In the genomic region with DNA sequence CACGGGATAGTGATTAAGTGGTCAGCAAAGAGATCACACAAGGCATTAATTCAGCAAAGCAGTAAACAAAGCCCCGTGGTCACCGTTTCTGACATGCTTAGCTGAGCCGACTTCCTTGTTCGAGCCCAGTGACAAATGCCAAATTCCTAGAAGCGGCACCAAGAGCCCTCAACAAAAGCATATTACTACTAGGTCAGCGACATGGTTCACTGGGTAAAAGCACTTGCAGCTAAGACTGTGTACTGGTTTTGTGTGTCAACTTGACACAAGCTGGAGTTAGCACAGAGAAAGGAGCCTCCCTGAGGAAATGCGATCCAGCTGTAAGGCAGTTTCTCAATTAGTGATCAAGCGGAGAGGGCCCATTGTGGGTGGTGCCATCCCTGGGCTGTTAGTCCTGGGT, we compare ENCODE assay signal across 29 mouse cellular contexts. TPM values are rescaled to one million over a fixed set of nuclear protein-coding genes. Genes with fewer than 3 reads are reported as not detected.
DNase-seq lines count a peak whose midpoint lies in the region; ATAC-seq and TF ChIP-seq lines count a peak whose summit lies in the region.
"Had no signal": no experiment of that assay in that cellular context is flagged by ENCODE, and none has a peak within 500 bp of the region (broad histone marks: within the 10 kb centered on the region; RNA-seq: fewer than 3 reads in every experiment).

No protein-coding gene starts in this region.

- no peak for TF ChIP-seq EP300 in lung, postnatal 0 days (IDR thresholded peaks at IDR 0.05)

- peaks cover 40% of the 10 kb centered on the region for H3K27me3 ChIP-seq in hindbrain, embryonic 10.5 days (ENCODE audit: insufficient read depth, poor library complexity, severe bottlenecking)
- H3K27me3 ChIP-seq in hindbrain, embryonic 11.5 days (ENCODE audit: control insufficient read depth, insufficient read depth, low read length) = no peaks in the 10 kb centered on the region
- no peaks in the 10 kb centered on the region for H3K27me3 ChIP-seq in kidney, embryonic 16.5 days (ENCODE audit: insufficient read depth, low read length)
- no peaks in the 10 kb centered on the region for H3K27me3 ChIP-seq in lung, postnatal 0 days (replicated peaks; ENCODE audit: insufficient read depth, low read length)
- H3K27me3 ChIP-seq: embryonic facial prominence, embryonic 12.5 days; limb, embryonic 12.5 days; liver, embryonic 15.5 days; neural tube, embryonic 15.5 days had no signal

- no peak overlapping the region for H3K4me3 ChIP-seq in hindbrain, embryonic 10.5 days
- no peak overlapping the region for H3K4me3 ChIP-seq in hindbrain, embryonic 11.5 days (ENCODE audit: low read depth, low read length)
- H3K4me3 ChIP-seq in kidney, embryonic 16.5 days (ENCODE audit: low read length) = no peak overlapping the region
- no peak overlapping the region for H3K4me3 ChIP-seq in lung, postnatal 0 days (ENCODE audit: low read depth, low read length)
- H3K4me3 ChIP-seq: embryonic facial prominence, embryonic 12.5 days; hindbrain, embryonic 12.5 days; limb, embryonic 12.5 days; liver, embryonic 15.5 days; midbrain, embryonic 13.5 days; neural tube, embryonic 15.5 days had no signal

- H3K4me1 ChIP-seq in hindbrain, embryonic 10.5 days (replicated peaks) = peaks cover 57% of the 10 kb centered on the region
- peaks cover 7% of the 10 kb centered on the region for H3K4me1 ChIP-seq in hindbrain, embryonic 11.5 days (replicated peaks; ENCODE audit: control insufficient read depth, insufficient read depth, low read length)
- peaks cover 30% of the 10 kb centered on the region for H3K4me1 ChIP-seq in kidney, embryonic 16.5 days (ENCODE audit: insufficient read depth, low read length)
- no peaks in the 10 kb centered on the region for H3K4me1 ChIP-seq in lung, postnatal 0 days (ENCODE audit: insufficient read depth, low read depth, low read length)

- no peak for ATAC-seq in hindbrain, embryonic 11.5 days (ENCODE audit: low FRiP score)
- ATAC-seq in kidney, embryonic 16.5 days (ENCODE audit: low FRiP score, low TSS enrichment) = peak; percentile 65; the same call in 1 of the 2 replicates
- no peak for ATAC-seq in lung, postnatal 0 days
- ATAC-seq: activated CD4-positive, CD25-positive, alpha-beta regulatory T cell, adult 4 months; forebrain, embryonic 14.5 days; intestine, postnatal 0 days; midbrain, embryonic 13.5 days had no signal

- DNase-seq in hindbrain, embryonic 10.5 days (ENCODE audit: low spot score) = peak; percentile 26
- DNase-seq in hindbrain, embryonic 11.5 days (ENCODE audit: low spot score) = no peak
- DNase-seq in kidney, adult 11 months = no peak
- peak; percentile 93 for DNase-seq in Muller cell, postnatal 12 days (ENCODE audit: inconsistent ontology term)
- DNase-seq in adipocyte (ENCODE audit: low spot score) = peak; percentile 28
- DNase-seq in lung, postnatal 0 days (ENCODE audit: low spot score) = no peak
- DNase-seq: adrenal gland, adult 8-10 months; B cell, adult 2 months; cerebellum, adult 11 months; cerebellum, adult 9-10 months; cerebellum, postnatal 36 days; gastrocnemius, postnatal 14 days; heart, postnatal 14 days; lung, embryonic 14.5 days; lung, postnatal 36 days; right cerebral cortex, adult 18-20 months; spleen, adult 18-20 months; thymus, adult 18-20 months; thymus, postnatal 25 days had no signal

- TF ChIP-seq CTCF in lung, postnatal 0 days (IDR thresholded peaks at IDR 0.05) = no peak

- no peak overlapping the region for H3K4me2 ChIP-seq in hindbrain, embryonic 11.5 days (replicated peaks; ENCODE audit: low read depth, low read length)
- H3K4me2 ChIP-seq in kidney, embryonic 16.5 days (replicated peaks; ENCODE audit: low read depth, low read length) = no peak overlapping the region
- H3K4me2 ChIP-seq in lung, postnatal 0 days (replicated peaks; ENCODE audit: low read depth, low read length) = no peak overlapping the region
- H3K4me2 ChIP-seq: embryonic facial prominence, embryonic 12.5 days; hindbrain, embryonic 12.5 days; limb, embryonic 12.5 days; liver, embryonic 15.5 days; lung, embryonic 14.5 days; midbrain, embryonic 13.5 days; neural tube, embryonic 15.5 days had no signal

- WGBS in hindbrain, embryonic 10.5 days = 22% methylated on average over 9 of the region's 9 CpGs
- WGBS in hindbrain, embryonic 11.5 days = 20% methylated on average over 9 of the region's 9 CpGs
- WGBS in kidney, embryonic 16.5 days = 29% methylated on average over 9 of the region's 9 CpGs
- 49% methylated on average over 9 of the region's 9 CpGs for WGBS in lung, postnatal 0 days

- H3K36me3 ChIP-seq in hindbrain, embryonic 10.5 days = no peaks in the 10 kb centered on the region
- H3K36me3 ChIP-seq in hindbrain, embryonic 11.5 days (ENCODE audit: control insufficient read depth, insufficient read depth, low read length) = no peaks in the 10 kb centered on the region
- no peaks in the 10 kb centered on the region for H3K36me3 ChIP-seq in kidney, embryonic 16.5 days (ENCODE audit: insufficient read depth, low read length)
- no peaks in the 10 kb centered on the region for H3K36me3 ChIP-seq in lung, postnatal 0 days (ENCODE audit: insufficient read depth, low read length)
- H3K36me3 ChIP-seq: embryonic facial prominence, embryonic 12.5 days; hindbrain, embryonic 12.5 days; limb, embryonic 12.5 days; liver, embryonic 15.5 days; midbrain, embryonic 13.5 days; neural tube, embryonic 15.5 days had no signal

- H3K9ac ChIP-seq in hindbrain, embryonic 11.5 days (ENCODE audit: low read depth, low read length) = no peak overlapping the region
- no peak overlapping the region for H3K9ac ChIP-seq in kidney, embryonic 16.5 days (replicated peaks; ENCODE audit: low read length)
- H3K9ac ChIP-seq in lung, postnatal 0 days (replicated peaks; ENCODE audit: low read depth) = no peak overlapping the region
- H3K9ac ChIP-seq: embryonic facial prominence, embryonic 12.5 days; hindbrain, embryonic 12.5 days; limb, embryonic 12.5 days; liver, embryonic 15.5 days; lung, embryonic 14.5 days; midbrain, embryonic 13.5 days; neural tube, embryonic 15.5 days had no signal

- no peak overlapping the region for H3K27ac ChIP-seq in hindbrain, embryonic 10.5 days
- H3K27ac ChIP-seq in hindbrain, embryonic 11.5 days (ENCODE audit: low read depth, low read length) = no peak overlapping the region
- peak overlapping the region; percentile 71 for H3K27ac ChIP-seq in kidney, embryonic 16.5 days (ENCODE audit: low read length)
- H3K27ac ChIP-seq in lung, postnatal 0 days (ENCODE audit: low read length) = no peak overlapping the region
- H3K27ac ChIP-seq: embryonic facial prominence, embryonic 12.5 days; hindbrain, embryonic 12.5 days; limb, embryonic 12.5 days; liver, embryonic 15.5 days; midbrain, embryonic 13.5 days; neural tube, embryonic 15.5 days had no signal

- H3K9me3 ChIP-seq in hindbrain, embryonic 10.5 days = no peaks in the 10 kb centered on the region
- H3K9me3 ChIP-seq in hindbrain, embryonic 11.5 days (ENCODE audit: control insufficient read depth, low read length) = no peaks in the 10 kb centered on the region
- H3K9me3 ChIP-seq in kidney, embryonic 16.5 days (ENCODE audit: low read length) = no peaks in the 10 kb centered on the region
- no peaks in the 10 kb centered on the region for H3K9me3 ChIP-seq in lung, postnatal 0 days (ENCODE audit: low read length)
- H3K9me3 ChIP-seq: embryonic facial prominence, embryonic 12.5 days; hindbrain, embryonic 12.5 days; limb, embryonic 12.5 days; liver, embryonic 15.5 days; midbrain, embryonic 13.5 days; neural tube, embryonic 15.5 days had no signal

RNA-seq across cellular contexts. Expression of gene Slc25a33, which starts 28.2 kb away (rescaled TPM):
- 19.1 and 20.3 TPM in 2 replicates for polyA plus RNA-seq in hindbrain, embryonic 10.5 days (2016; fragmentation: Nextera tagmentation; extraction: Ambion mirVana)
- polyA plus RNA-seq in hindbrain, embryonic 11.5 days (2014; fragmentation: Nextera tagmentation; extraction: Ambion mirVana) = 22.0 and 23.6 TPM in 2 replicates
- 13.9 and 14.2 TPM in 2 replicates for polyA plus RNA-seq in kidney, embryonic 16.5 days (2015; fragmentation: Nextera tagmentation; extraction: Ambion mirVana)
- 7.4 and 8.6 TPM in 2 replicates for polyA plus RNA-seq in lung, postnatal 0 days (2015; fragmentation: Nextera tagmentation; extraction: Ambion mirVana)

Comparison
In these comparisons a context has a peak if more than half of its experiments do, and no peak if none do; other contexts are left out.
1. DNase-seq: peak in hindbrain, embryonic 10.5 days (single experiment), Muller cell, postnatal 12 days (single experiment) and adipocyte (single experiment); none in hindbrain, embryonic 11.5 days (single experiment), kidney, adult 11 months (single experiment) and lung, postnatal 0 days (single experiment).